Mouse (Mus musculus) heart, embryonic 13.5 days (tissue): ENCODE results near the gene Med28. TPM values are rescaled to one million over a fixed set of nuclear protein-coding genes. Genes with fewer than 3 reads are reported as not detected.
A peak's percentile ranks its signal among the peaks of the same experiment; 100 is the strongest.

ENCODE experiments used
- ATAC-seq: fragments of 200-750 bp; cut with Nextera tagmentation; 2 replicates; pipeline ENCODE4 v1.8.0; 2017; ENCODE audit warnings: moderate TSS enrichment; ENCODE audit not compliant: insufficient number of reproducible peaks, low FRiP score, low TSS enrichment; ENCODE audit errors: extremely low read depth
- H3K27ac ChIP-seq: fragments of 300-500 bp; sonication (generic); replicated peaks from 2 replicates; pipeline ENCODE4 v1.5.1; 2015; ENCODE audit warnings: moderate library complexity, mild to moderate bottlenecking, inconsistent platforms
- H3K27me3 ChIP-seq: fragments of 300-500 bp; sonication (generic); replicated peaks from 2 replicates; pipeline ENCODE4 v1.6.1; 2015; ENCODE audit warnings: mild to moderate bottlenecking, inconsistent platforms
- H3K36me3 ChIP-seq: fragments of 300-500 bp; sonication (generic); 2 replicates; pipeline ENCODE4 v1.6.1; 2015; ENCODE audit warnings: mild to moderate bottlenecking, inconsistent platforms
- H3K4me1 ChIP-seq: fragments of 300-500 bp; sonication (generic); 2 replicates; pipeline ENCODE4 v1.6.1; 2015; ENCODE audit warnings: inconsistent platforms
- H3K4me2 ChIP-seq: fragments of 300-500 bp; sonication (generic); 2 replicates; pipeline ENCODE4 v1.6.1; 2015; ENCODE audit warnings: inconsistent platforms, mild to moderate bottlenecking, moderate library complexity
- H3K4me3 ChIP-seq: fragments of 300-500 bp; sonication (generic); 2 replicates; pipeline ENCODE4 v1.5.1; 2015; ENCODE audit warnings: moderate library complexity, mild to moderate bottlenecking, inconsistent platforms
- H3K9ac ChIP-seq: fragments of 300-500 bp; sonication (generic); 2 replicates; pipeline ENCODE4 v1.6.1; 2015; ENCODE audit warnings: inconsistent platforms, mild to moderate bottlenecking, moderate library complexity
- H3K9me3 ChIP-seq: fragments of 300-500 bp; sonication (generic); 2 replicates; pipeline ENCODE4 v1.6.1; 2016; ENCODE audit warnings: inconsistent platforms
- WGBS: fragments of 180-500 bp; shearing (Covaris S2); methylation state at CpG from one replicate; pipeline ENCODE4 v1.1.7; 2015; ENCODE audit warnings: mixed read lengths; 5-methylcytosine and 5-hydroxymethylcytosine counted together
- polyA plus RNA-seq: library from polyadenylated mRNA; unstranded; fragments of >200 nt; fragmentation: Nextera tagmentation; extraction: Ambion mirVana; gene quantifications from 2 replicates; pipeline ENCODE4 v1.2.1, GENCODE M21; 2015

Gene Med28
- polyA plus RNA-seq, result 172 and 189 TPM in 2 replicates

DNA sequence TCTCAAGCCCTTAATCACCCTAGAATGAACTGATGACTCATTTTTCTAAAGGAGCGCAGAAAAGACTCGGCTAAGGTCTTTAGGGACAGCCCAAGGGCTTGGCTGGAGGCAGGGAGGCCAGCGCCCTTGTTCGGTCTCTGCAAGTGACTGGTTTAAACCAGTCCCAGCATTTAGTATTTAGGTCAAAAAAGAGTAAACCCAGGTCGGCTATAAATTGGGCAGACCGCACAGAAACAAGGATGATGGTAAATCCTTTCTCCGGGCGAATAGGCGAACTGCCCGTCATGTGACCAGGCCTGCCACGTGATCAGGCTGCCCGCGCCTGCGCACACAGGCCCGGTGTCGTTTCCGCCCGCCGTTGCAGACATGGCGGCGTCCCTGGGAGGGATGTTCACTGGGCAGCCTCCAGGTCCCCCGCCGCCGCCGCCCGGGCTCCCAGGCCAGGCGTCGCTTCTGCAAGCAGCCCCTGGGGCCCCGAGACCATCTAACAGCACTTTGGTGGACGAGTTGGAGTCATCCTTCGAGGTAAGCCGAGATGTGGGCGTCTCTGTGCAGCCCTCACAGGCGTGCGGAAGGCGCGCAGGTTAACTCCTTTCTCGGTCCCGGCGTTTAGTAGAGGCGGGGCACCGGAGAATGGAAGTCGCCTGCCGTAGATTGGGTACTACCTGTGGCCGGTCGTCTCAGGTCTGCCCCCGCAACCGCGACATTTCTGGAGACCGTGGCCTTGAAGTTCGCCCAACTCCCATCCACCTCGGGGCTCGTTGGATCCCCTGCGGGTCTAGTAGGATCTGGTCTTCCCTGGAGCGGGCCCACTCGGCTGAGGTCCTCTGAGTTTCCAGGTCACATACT, at the start of gene Med28:
TSS of gene Med28 (plus strand) at position 270 of the 849 bp plus-strand sequence.
- 2% methylated on average over 56 of the region's 56 CpGs for WGBS
- Histone ChIP-seq H3K4me2 (peak within 1 kb of the TSS; percentile 82), H3K9me3 (no peaks in the 10 kb centered on the region), H3K27me3 (no peaks in the 10 kb centered on the region), H3K4me3 (peak within 1 kb of the TSS; percentile 93), H3K36me3 (peaks cover 22% of the 10 kb centered on the region), H3K4me1 (peaks cover 20% of the 10 kb centered on the region), H3K9ac (peak within 1 kb of the TSS; percentile 93), H3K27ac (peak within 1 kb of the TSS; percentile 69)
- peak; percentile 94 for ATAC-seq

GRCm38 (mm10) chr5:45472880-45473450, 47.1 kb upstream of the Med28 start:
- H3K36me3 ChIP-seq, result no peaks in the 10 kb centered on the region
- no peak for ATAC-seq
- H3K27ac ChIP-seq, result no peak overlapping the region
- WGBS, result 32% methylated on average over 7 of the region's 7 CpGs
- H3K4me1 ChIP-seq, result 0 out of 2 replicates have a peak, but pooled peaks cover 6% of the 10 kb centered on the region
- no peak overlapping the region for H3K4me2 ChIP-seq
- no peaks in the 10 kb centered on the region for H3K9me3 ChIP-seq
- no peak overlapping the region for H3K4me3 ChIP-seq
- H3K9ac ChIP-seq, result no peak overlapping the region
- peaks cover 36% of the 10 kb centered on the region for H3K27me3 ChIP-seq

GRCm38 (mm10) chr5:45473521-45473920, 46.5 kb upstream of the Med28 start:
- Histone ChIP-seq H3K9ac (no peak overlapping the region), H3K36me3 (no peaks in the 10 kb centered on the region), H3K4me1 (0 out of 2 replicates have a peak, but pooled peaks cover 6% of the 10 kb centered on the region), H3K4me2 (no peak overlapping the region), H3K9me3 (no peaks in the 10 kb centered on the region), H3K27me3 (peaks cover 38% of the 10 kb centered on the region), H3K4me3 (no peak overlapping the region), H3K27ac (no peak overlapping the region)
- 76% methylated on average over 1 of the region's 1 CpGs for WGBS
- ATAC-seq, result no peak

DNA sequence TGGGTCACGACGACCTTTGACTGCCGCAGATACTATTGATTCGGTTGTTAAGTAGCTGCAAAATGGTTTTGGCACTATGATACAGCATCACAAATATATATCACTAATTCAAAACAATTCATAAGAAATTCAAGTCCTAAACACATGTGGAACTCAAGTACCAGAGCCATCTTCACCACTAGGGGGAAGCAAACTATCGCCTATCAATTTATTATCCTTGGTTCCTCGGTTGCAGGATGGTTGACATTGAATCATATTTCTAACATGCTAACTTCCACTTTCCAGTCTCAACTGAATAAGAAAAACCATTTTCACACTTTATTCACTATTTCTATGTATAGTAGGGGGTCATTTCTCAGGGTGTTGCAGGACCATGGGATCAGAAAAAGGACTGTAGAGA, 45.8 kb upstream of the Med28 start:
- no peaks in the 10 kb centered on the region for H3K9me3 ChIP-seq
- peaks cover 41% of the 10 kb centered on the region for H3K27me3 ChIP-seq
- no peak overlapping the region for H3K9ac ChIP-seq
- WGBS, result 26% methylated on average over 6 of the region's 6 CpGs
- no peak overlapping the region for H3K4me3 ChIP-seq
- no peak for ATAC-seq
- 0 out of 2 replicates have a peak, but pooled peaks cover 6% of the 10 kb centered on the region for H3K4me1 ChIP-seq
- H3K4me2 ChIP-seq, result no peak overlapping the region
- no peaks in the 10 kb centered on the region for H3K36me3 ChIP-seq
- no peak overlapping the region for H3K27ac ChIP-seq

GRCm38 (mm10) chr5:45474758-45475157, 45.3 kb upstream of the Med28 start:
- H3K9ac ChIP-seq, result no peak overlapping the region
- H3K27me3 ChIP-seq, result peaks cover 46% of the 10 kb centered on the region
- H3K27ac ChIP-seq, result no peak overlapping the region
- WGBS, result 61% methylated on average over 3 of the region's 4 CpGs
- H3K4me3 ChIP-seq, result no peak overlapping the region
- H3K4me2 ChIP-seq, result no peak overlapping the region
- H3K4me1 ChIP-seq, result 0 out of 2 replicates have a peak, but pooled peaks cover 6% of the 10 kb centered on the region
- H3K36me3 ChIP-seq, result no peaks in the 10 kb centered on the region
- H3K9me3 ChIP-seq, result no peaks in the 10 kb centered on the region
- no peak for ATAC-seq

DNA sequence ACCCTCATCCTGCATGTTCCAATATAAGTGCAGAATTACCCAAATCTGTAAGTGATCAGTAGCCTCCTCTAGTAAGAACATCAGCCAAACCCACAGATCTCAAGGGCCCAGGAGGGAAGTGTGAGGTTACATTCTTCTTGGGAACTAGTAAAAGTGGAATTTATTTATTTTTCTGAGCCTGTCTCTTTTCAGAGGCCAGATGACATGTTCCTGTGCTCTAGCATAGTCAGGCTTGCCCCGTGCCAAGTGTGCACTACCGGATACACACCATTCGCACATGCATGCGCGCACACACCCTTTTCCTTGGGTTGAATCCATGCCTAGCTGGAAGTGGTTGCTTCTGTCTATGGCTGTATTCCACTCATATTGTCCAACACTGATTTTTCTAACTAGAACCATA, 44.3 kb upstream of the Med28 start:
- no peak overlapping the region for H3K27ac ChIP-seq
- no peak overlapping the region for H3K4me2 ChIP-seq
- peaks cover 49% of the 10 kb centered on the region for H3K27me3 ChIP-seq
- H3K4me3 ChIP-seq, result no peak overlapping the region
- H3K9me3 ChIP-seq, result no peaks in the 10 kb centered on the region
- H3K36me3 ChIP-seq, result no peaks in the 10 kb centered on the region
- ATAC-seq, result no peak
- H3K9ac ChIP-seq, result no peak overlapping the region
- 0 out of 2 replicates have a peak, but pooled peaks cover 6% of the 10 kb centered on the region for H3K4me1 ChIP-seq
- WGBS, result 68% methylated on average over 5 of the region's 5 CpGs

DNA sequence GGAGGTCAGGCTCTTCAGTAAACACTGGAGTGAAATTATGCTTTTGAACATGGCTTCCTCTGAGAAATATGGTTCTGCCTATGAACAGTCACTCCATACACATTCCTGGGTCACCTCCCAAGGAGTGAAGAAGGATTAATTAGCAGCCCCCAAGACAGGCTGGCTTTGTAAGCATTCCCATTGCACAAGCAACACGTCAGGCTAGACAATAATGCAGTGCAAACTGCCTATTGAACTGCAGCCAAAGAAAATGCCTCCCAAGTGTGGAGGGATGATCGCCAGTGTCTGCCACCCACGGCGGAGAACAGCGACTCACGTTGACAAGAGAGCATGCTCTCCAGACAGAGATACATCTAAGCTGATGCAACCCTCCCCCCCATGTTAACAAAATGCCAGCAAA, 43.7 kb upstream of the Med28 start:
- 38% methylated on average over 6 of the region's 6 CpGs for WGBS
- Histone ChIP-seq H3K4me3 (no peak overlapping the region), H3K4me1 (0 out of 2 replicates have a peak, but pooled peaks cover 6% of the 10 kb centered on the region), H3K27me3 (peaks cover 49% of the 10 kb centered on the region), H3K9me3 (no peaks in the 10 kb centered on the region), H3K27ac (no peak overlapping the region), H3K9ac (no peak overlapping the region), H3K36me3 (no peaks in the 10 kb centered on the region), H3K4me2 (no peak overlapping the region)
- no peak for ATAC-seq

DNA sequence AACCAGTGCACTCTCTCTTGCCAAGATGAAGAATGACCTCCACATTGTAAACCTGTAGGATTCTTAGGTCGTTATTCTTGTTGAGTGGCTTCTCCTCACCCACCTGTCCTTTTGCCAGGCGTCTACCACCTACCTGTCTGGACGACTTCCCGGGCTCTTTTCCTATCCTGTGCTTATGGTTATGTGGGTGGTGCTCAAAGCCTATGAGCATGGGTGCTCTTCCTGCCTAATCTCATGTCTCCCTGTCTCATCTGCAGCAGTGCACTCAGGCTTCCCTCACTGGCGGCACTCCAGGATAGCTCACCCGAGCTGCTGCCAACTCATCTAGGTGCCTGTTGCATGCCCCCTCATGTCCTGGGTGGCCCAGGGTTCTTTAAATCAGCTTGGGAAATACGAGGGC, 42.4 kb upstream of the Med28 start:
- Histone ChIP-seq H3K4me1 (0 out of 2 replicates have a peak, but pooled peaks cover 6% of the 10 kb centered on the region), H3K9ac (no peak overlapping the region), H3K36me3 (no peaks in the 10 kb centered on the region), H3K4me3 (no peak overlapping the region), H3K4me2 (no peak overlapping the region), H3K9me3 (no peaks in the 10 kb centered on the region), H3K27ac (no peak overlapping the region), H3K27me3 (peaks cover 44% of the 10 kb centered on the region)
- no peak for ATAC-seq
- WGBS, result 76% methylated on average over 7 of the region's 7 CpGs

GRCm38 (mm10) chr5:45480066-45480465, 40.0 kb upstream of the Med28 start:
- H3K36me3 ChIP-seq, result no peaks in the 10 kb centered on the region
- H3K27ac ChIP-seq, result no peak overlapping the region
- H3K4me1 ChIP-seq, result 0 out of 2 replicates have a peak, but pooled peaks cover 6% of the 10 kb centered on the region
- no peaks in the 10 kb centered on the region for H3K9me3 ChIP-seq
- no peak overlapping the region for H3K4me3 ChIP-seq
- no peak for ATAC-seq
- no peak overlapping the region for H3K9ac ChIP-seq
- 71% methylated on average over 1 of the region's 1 CpGs for WGBS
- no peak overlapping the region for H3K4me2 ChIP-seq
- peaks cover 37% of the 10 kb centered on the region for H3K27me3 ChIP-seq

DNA sequence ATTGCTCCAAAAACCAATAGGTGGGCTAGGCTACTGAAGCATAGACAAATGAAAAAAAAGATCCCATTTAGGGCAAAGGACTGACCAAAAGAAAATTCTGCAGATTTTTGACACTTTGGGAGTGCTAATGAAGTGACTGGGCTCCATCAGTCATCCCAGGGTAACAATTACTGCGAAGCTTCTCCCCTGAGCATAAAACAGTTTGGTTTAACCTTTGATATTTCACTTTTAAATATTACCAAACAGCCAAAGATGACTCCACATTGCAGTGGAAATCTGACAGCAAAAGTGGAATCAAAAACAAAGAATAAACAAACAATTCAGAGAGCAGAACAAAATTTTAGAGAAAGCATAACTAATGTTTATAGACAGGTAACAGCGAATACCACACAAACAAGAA, 38.9 kb upstream of the Med28 start:
- 0 out of 2 replicates have a peak, but pooled peaks cover 3% of the 10 kb centered on the region for H3K4me1 ChIP-seq
- no peaks in the 10 kb centered on the region for H3K9me3 ChIP-seq
- H3K27ac ChIP-seq, result no peak overlapping the region
- H3K4me2 ChIP-seq, result no peak overlapping the region
- H3K9ac ChIP-seq, result no peak overlapping the region
- no peaks in the 10 kb centered on the region for H3K36me3 ChIP-seq
- no peak for ATAC-seq
- H3K4me3 ChIP-seq, result no peak overlapping the region
- 80% methylated on average over 2 of the region's 2 CpGs for WGBS
- peaks cover 34% of the 10 kb centered on the region for H3K27me3 ChIP-seq

DNA sequence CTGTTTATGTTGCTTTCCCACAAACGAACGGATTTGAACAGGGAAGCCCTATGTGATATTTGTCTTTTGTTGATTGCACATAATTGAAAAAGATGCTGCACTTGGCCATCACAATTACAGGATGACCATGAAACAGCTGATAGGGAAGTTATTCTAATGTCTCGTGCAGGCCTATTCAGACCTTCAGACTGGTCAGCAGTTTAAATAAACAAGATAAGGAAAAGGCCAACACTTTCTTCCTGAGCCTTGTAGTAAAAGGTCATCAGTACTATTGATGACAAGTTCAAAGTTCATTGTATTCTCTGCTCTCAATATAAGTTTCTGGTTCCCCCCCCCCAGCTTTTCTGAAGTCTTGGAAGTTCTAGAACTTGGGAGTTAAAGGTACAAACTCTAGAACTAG, 37.4 kb upstream of the Med28 start:
- Histone ChIP-seq H3K4me1 (no peaks in the 10 kb centered on the region), H3K27me3 (peaks cover 27% of the 10 kb centered on the region), H3K36me3 (no peaks in the 10 kb centered on the region), H3K27ac (no peak overlapping the region), H3K4me2 (no peak overlapping the region), H3K9ac (no peak overlapping the region), H3K4me3 (no peak overlapping the region), H3K9me3 (no peaks in the 10 kb centered on the region)
- 46% methylated on average over 3 of the region's 3 CpGs for WGBS
- ATAC-seq, result no peak
